Mouse (Mus musculus) adrenal gland, adult 18-20 months (tissue): ENCODE measurements around the gene Ctss. TPM values are rescaled to one million over a fixed set of nuclear protein-coding genes. Genes with fewer than 3 reads are reported as not detected.
A peak's percentile ranks its signal among the peaks of the same experiment; 100 is the strongest.
"Not testable (repeated sequence)": the region's sequence is repeated elsewhere in the genome, so short reads cannot be mapped to it uniquely, and the experiment has no call there.

Experiments
- DNase-seq, 2 experiments: peaks; one replicate each; pipeline ENCODE4 v3.0.0; 2021 to 2022; ENCODE audit warnings: low spot score in 2 of 2
- total RNA-seq, 2 experiments: library from RNA; stranded (reverse); gene quantifications; 1 replicate in 1 of 2; 2 replicates in 1 of 2; pipeline ENCODE4 v1.2.3; 2021

The Ctss gene
- total RNA-seq, 2 experiments from 2014 or later, result 71.3 to 153 TPM

GRCm38 (mm10) chr3:95531025-95531424 lies 4.4 kb downstream of the Ctss start:
- no peak for DNase-seq

DNA sequence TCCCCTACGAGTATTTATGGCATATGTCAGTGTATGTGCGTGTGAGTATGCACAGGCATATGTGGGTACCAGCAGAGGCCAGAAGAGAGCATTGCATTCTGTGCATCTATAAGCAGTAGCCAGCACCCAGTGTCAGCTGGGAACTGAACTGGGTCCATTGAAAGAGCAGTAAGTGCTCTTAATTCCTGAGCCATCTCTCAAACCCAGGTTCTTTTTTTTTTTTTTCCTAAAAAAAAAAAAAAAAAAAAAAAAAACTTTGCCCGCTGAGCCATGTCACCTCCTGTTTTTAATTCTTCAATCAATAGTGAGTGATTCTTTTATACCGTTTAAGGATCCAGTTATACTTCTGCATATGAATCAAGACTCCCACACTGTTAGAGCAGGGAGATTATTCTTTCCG lies 6.8 kb downstream of the Ctss start:
- no peak for DNase-seq

DNA sequence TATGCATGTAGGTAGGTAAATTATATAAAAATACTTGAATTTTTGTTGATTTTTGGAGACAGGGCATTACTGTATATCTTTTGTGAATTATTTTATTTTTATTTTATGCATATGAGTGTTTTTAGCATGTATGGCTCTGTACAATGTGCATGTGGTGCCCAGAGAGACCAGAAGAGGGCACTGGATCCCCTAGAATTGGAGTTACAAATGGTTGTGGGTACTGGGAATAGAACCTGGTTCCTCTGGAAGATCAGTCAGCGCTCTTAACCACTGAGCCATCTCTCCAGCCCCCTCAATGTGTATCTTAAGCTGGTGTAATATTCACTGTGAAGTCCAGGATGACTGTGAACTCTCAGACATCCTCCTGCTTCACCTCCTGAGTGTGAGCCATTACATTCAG lies 8.3 kb downstream of the Ctss start:
- no peak for DNase-seq

DNA sequence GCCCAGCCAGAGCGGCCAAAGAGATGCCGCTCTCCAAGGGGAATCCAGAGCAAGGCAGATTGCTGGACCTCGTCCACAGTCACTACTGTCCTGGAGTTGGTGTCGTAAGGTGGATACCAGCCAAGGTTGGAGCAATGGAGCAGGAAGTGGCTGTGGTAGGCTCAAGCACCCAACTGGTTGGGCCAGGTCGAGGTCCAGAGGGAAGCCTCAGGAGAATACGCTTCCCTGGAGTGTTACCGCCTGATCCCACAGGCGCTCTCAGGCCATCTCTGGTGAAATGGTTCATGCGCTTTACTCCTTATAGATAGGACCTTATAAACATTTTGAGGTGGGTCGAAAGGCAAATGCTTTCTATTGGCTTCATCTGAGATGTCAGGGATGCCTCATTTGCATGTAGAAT lies 12.3 kb downstream of the Ctss start:
- DNase-seq, result no peak

DNA sequence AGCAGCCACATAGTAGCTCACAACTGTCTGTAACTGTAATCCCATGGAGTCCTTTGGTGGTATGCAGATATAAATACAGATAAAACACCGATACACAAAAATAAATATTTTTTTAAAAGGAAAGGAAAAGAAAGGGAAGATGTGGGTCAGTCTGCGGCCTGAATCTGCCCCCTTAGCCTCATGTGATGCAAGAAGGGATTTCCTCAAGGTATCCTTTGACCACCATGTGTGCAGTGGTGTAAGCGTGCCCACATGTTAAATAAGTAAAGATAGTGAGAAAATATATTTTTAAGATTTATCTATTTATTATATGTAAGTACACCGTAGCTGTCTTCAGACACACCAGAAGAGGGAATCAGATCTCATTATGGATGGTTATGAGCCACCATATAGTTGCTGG lies 13.3 kb downstream of the Ctss start:
- no peak for DNase-seq

DNA sequence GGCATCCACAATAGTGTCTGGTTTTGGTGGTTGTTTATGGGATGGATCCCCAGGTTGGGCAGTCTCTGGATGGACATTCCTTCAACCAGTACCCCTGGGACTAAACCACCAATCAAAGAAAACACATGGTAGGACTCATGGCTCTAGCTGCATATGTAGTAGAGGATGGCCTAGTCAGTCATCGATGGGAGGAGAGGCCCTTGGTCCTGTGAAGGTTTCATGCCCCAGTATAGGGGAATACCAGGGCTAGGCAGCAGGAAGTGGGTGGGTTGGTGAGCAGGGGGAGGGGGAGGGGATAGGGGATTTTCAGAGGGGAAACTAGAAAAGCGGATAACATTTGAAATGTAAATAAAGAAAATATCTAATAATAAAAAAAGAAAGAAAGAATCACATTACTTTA lies 14.6 kb downstream of the Ctss start:
- DNase-seq, result not testable (repeated sequence)

DNA sequence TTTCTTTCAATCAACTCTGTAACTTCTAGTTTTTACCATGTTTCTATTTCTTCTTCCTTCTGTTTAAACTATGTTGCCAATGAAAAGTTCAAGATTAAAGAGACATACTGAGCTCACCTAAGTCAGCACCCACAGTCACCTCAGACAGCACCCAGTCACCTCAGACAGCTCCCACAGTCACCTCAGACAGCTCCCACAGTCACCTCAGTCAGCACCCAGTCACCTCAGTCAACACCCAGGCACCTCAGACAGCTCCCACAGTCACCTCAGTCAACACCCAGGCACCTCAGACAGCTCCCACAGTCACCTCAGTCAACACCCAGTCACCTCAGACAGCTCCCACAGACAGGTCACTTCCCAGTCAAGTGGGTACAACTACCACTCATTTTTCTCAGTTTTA lies 15.6 kb downstream of the Ctss start:
- no peak for DNase-seq

DNA sequence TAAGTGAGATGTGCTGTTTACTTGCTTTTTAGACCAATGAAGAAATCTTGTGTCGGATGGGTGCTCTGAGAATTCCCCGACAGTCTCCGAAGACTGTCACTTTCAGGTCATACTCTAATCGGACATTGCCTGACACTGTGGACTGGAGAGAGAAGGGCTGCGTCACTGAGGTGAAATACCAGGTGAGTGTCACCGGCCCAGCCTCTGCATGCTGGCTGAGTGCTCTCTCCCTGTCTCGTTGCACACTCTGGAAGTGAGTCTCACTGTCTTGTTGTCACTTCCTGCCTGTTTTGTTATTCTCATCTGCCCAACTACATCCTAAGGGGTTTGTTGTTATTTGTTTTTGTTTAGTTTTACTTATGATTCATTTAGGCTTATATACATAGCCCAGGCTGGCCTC lies 16.4 kb downstream of the Ctss start:
- DNase-seq, result no peak

DNA sequence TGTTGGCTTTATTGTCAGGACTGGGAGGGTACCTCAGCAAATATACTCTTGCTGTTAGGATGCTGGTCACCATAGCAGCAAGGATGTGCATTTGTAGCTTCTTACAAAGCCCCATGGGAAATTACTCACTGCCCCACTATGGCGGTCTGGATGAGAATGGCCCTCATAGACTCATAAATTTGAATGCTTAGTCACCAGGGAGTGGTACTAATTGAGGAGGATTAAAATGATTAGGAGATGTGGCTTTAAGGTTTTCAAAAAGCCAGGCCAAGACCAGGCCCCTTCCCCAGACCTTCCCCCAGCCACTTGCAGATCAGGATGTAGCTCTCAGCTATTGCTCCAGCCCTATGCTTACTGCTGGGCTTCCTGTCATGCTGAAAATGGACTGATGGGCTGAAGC lies 23.6 kb downstream of the Ctss start:
- no peak for DNase-seq

DNA sequence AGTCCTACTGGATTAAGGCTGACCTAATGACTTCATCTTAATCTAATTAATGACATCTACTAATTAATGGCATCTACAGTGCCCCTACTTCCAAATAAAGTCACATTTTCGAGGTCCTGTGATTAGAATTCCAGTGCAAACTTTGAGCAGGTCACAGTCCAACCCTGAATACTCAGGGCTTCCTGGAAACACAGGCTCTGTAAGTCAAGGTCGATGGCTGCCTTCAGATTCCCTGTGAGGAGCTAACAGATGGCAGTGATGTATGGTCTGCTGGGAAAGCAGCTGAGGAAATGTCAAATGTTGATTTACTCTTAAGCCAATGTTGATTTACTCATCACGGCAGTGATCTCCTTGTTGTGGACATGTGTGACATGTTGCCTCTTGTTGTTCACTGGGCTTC lies 27.4 kb downstream of the Ctss start:
- DNase-seq, result peak in 1 of 2 experiments; percentile 8

DNA sequence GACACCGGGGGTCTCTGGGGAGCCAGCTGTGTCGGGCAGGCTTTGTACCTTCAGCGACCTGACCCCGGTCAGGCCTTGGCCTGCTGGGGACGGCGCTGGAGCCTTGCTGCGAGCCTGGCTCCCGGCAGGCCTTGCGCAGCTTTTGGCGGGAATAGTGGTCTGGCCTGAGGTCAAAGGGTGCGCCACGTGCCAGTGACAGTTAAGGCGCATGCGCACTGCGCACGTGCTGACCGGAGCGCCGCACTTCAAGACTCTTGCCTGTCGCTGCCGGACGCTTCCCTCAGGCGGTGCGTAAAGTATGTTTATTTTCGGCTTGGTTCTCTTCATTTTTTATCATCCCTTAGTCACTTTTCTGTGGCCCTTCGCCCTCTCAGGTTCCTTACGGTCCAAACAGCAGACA lies 32.9 kb downstream of the Ctss start, which contains the start of gene Hormad1:
TSS of gene Hormad1 (plus strand) at position 241 of the 400 bp plus-strand sequence.
- DNase-seq, result no peak

DNA sequence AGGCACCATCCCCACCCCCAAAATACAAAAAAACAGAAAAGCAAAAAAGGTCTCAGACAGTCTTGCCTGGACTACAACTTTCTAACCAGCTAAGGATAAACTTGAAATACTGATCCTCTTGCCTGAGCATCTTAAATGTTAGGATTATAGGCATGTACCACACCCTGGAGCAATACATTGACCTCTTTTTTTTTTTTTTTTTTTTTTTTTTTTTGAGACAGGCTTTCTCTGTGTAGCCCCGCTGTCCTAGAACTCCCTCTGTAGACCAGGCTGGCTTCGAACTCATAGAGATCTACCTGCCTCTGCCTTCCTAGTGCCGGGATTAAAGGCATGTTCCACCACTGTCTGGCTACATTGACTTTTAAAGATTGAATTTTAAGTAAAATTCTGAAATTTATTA lies 34.2 kb downstream of the Ctss start:
- no peak for DNase-seq

DNA sequence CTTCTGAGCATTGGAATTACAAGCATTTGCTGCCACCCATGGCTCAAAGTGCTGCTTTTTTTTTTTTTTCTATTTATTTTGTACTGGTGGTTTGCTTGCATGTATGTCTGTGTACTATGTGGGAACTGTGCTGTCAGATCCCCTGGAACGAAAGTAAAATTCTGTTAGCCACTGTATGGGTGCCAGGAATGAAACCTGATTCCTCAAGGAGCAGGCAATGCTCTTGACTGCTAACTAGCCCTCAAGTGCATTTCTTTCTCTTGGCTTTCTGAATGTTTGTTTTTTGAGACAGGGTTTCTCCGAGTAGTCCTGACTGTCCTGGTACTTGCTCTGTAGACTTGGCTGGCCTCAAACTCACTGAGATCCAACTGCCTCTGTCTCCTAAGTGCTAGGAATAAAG lies 35.2 kb downstream of the Ctss start:
- DNase-seq, result no peak

GRCm38 (mm10) chr3:95569585-95569984 lies 43.0 kb downstream of the Ctss start:
- DNase-seq, result no peak

DNA sequence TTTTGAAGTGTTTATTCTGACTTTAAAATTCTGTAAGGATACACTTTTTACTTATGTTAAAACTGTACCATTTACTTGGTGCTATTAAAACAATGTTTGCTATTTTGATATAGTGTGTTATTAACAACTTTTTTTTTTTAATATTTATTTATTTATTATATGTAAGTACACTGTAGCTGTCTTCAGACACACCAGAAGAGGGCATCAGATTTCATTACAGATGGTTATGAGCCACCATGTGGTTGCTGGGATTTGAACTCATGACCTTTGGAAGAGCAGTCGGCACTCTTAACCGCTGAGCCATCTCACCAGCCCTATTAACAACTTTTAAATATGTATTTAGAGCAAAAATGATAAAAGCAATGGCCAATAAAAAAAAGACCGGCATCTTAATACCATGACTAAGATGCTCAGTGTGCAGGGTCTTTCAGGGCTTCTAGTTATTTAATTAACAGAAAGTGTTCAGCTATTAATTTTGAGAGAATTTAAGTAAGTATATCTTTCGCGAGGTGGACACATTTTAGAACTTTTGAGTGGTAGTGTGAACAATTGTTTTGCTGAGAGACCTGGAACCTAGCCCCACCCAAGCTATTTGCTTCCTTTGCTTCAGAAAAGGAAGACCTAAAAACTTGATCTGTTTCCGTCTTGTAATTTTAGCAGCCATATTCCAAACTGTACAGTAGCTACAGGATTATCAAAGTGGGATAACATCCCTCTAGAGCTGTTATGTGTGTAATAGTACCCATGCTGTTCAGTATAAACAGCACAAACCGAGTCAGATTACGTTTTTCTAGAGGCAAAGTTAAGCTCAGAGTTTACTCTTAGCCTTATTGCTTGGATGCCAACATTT lies 61.4 kb downstream of the Ctss start:
- no peak for DNase-seq

DNA sequence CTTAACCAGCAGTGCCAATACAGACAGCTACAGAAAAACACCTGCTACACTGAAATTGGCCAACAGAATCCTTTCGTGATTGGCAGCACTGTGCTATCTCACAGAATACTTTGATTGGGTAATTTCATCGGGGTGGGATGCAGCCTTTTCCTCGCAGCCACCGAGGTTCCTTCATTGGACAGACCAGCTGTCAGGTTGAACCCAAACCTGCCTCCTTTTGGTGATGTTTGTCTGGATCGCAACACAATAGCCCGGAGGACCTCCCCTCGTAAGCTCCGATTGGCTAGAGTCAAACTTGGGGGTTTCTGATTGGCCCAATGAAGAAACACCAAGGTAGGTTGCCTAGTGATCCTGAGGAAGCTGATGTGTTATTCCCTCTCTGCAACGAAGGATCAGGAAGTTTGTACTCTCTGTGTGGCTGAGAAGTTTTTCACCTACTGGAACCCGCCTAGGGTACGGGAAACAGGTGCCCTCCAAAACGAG lies 62.1 kb downstream of the Ctss start, which contains the start of gene Golph3l:
TSS of gene Golph3l (plus strand) at position 331 of the 483 bp plus-strand sequence.
- peak; percentile 77 to 81 for DNase-seq

DNA sequence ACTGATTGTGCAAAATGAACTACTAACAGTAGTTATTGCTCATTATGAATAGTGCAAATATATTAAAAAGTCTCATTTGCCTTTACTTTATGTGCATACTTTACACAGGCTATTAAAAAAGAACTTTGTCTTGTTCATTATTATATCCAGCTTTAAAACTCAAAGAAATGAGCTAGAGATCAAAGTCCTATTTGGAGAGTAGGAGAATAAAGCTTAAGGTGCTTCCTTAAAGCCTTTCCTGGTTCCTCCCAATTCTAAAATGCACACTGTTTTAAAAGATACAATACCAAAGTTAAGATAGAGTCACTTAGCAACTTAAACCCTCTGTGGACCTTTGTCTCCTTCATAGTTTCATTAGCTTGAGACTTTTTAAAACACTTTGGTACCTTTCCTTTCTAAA lies 72.1 kb downstream of the Ctss start:
- no peak for DNase-seq

DNA sequence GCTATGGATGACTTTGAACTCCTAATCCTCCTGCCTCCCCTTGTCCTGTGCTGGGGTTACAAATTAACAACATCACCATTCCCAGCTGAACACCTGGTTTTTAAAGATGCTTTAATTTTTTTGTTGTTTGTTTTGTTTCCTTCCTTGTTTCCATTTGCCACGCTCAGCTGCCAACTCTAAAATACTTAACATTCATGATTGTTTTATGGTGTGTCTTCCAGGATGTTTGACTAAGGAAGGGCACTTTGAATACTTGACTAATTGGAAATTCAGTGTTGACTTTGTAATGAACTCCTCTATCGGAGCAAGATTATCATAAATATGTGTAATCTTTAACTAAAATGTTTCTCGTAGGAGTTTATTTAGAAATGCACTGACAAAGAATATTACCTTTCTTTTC lies 74.7 kb downstream of the Ctss start:
- no peak for DNase-seq

Other genes starting within 250 kb of the Ctss start
- gene Mindy1, start 245.4 kb upstream of the Ctss start, total RNA-seq, result 100 to 1,000 TPM in 1 of 2 experiments, 10 to 100 TPM in 1; 75.5 to 124 TPM
- gene Prune1, start 244.7 kb upstream of the Ctss start, total RNA-seq, result 10 to 100 TPM; 20.1 to 21.9 TPM
- 1 to 10 TPM; 1.4 to 1.7 TPM for gene Anxa9, start 219.6 kb upstream of the Ctss start, total RNA-seq
- 100 to 1,000 TPM; 191 to 231 TPM for gene Cers2, start 212.0 kb upstream of the Ctss start, total RNA-seq
- 10 to 100 TPM; 20.0 to 25.2 TPM for gene Setdb1, start 169.6 kb upstream of the Ctss start, total RNA-seq
- not detected for gene 4930558C23Rik, start 123.9 kb upstream of the Ctss start, total RNA-seq
- 10 to 100 TPM; 50.1 to 60.5 TPM for gene Arnt, start 92.4 kb upstream of the Ctss start, total RNA-seq
- gene Ctsk, start 27.5 kb upstream of the Ctss start, total RNA-seq, result 1 to 10 TPM; 5.0 to 5.9 TPM
- not detected for gene Hormad1, start 32.9 kb downstream of the Ctss start, total RNA-seq
- gene Golph3l, start 62.1 kb downstream of the Ctss start, total RNA-seq, result 10 to 100 TPM; 32.6 to 37.1 TPM
- 100 to 1,000 TPM in 1 of 2 experiments, 10 to 100 TPM in 1; 92.9 to 105 TPM for gene Ensa, start 98.2 kb downstream of the Ctss start, total RNA-seq
- 100 to 1,000 TPM; 138 to 228 TPM for gene Mcl1, start 132.0 kb downstream of the Ctss start, total RNA-seq
- gene Adamtsl4, start 161.1 kb downstream of the Ctss start, total RNA-seq, result 10 to 100 TPM in 1 of 2 experiments, 1 to 10 TPM in 1; 8.6 to 10.1 TPM
- gene Ecm1, start 212.8 kb downstream of the Ctss start, total RNA-seq, result 100 to 1,000 TPM; 427 to 665 TPM
- 10 to 100 TPM; 45.5 to 52.1 TPM for gene Tars2, start 233.4 kb downstream of the Ctss start, total RNA-seq